Mouse (Mus musculus) small intestine, adult 2 months (tissue): ENCODE results near the gene Rrp36.

Source experiments
- CTCF ChIP-seq: fragments of 200-500 bp; IDR thresholded peaks from 2 replicates; pipeline ENCODE4 v1.5.1; 2012; ENCODE audit warnings: low read depth, mild to moderate bottlenecking, control low read depth, inconsistent platforms, low read length, moderate library complexity, mixed read lengths; ENCODE audit not compliant: insufficient replicate concordance, insufficient read length; ENCODE audit errors: extremely low read depth
- POLR2A ChIP-seq: fragments of 200-500 bp; IDR thresholded peaks from 2 replicates; pipeline ENCODE4 v1.6.1; 2012; ENCODE audit warnings: low read depth, mild to moderate bottlenecking, control low read depth, inconsistent platforms, low read length, moderate library complexity

DNA sequence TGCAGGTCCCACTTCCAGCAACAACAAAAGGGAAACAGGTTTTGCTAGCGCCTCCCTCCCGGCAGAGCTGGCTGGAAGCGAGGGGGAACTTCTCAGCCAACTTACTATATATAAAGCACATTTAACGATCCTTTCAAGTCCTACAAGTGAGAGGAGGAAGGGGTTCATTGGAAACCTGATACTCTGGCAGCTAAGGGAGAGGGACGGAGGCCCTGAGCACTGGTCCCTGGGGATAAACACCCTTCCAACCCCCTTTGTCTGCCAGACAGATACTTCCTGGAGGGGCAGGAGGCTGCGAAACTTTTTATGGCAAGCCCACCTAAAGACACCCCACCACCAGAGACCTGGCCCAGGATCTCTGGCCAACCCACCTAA lies 55.8 kb downstream of the Rrp36 start:
- TF ChIP-seq POLR2A (no peak), CTCF (no peak)
